In genomic region chr2:65553473-65553872, GRCm38 (mm10) we compare ENCODE assay signal across 29 mouse cellular contexts. TPM values are rescaled to one million over a fixed set of nuclear protein-coding genes. Genes with fewer than 3 reads are reported as not detected.
DNase-seq lines count a peak whose midpoint lies in the region; ATAC-seq and TF ChIP-seq lines count a peak whose summit lies in the region.
"Had no signal": no experiment of that assay in that cellular context is flagged by ENCODE, and none has a peak within 500 bp of the region (broad histone marks: within the 10 kb centered on the region; RNA-seq: fewer than 3 reads in every experiment).

No protein-coding gene starts in this region.

- WGBS in hindbrain, embryonic 14.5 days, result 85% methylated on average over 3 of the region's 3 CpGs
- 87% methylated on average over 3 of the region's 3 CpGs for WGBS in hindbrain, embryonic 16.5 days
- WGBS in liver, postnatal 0 days (ENCODE audit: insufficient replicate concordance), result 63% methylated on average over 3 of the region's 3 CpGs
- 62% methylated on average over 3 of the region's 3 CpGs for WGBS in liver, embryonic 12.5 days (ENCODE audit: insufficient replicate concordance)
- 58% methylated on average over 3 of the region's 3 CpGs for WGBS in stomach, postnatal 0 days

- no peak overlapping the region for H3K9ac ChIP-seq in hindbrain, embryonic 14.5 days
- H3K9ac ChIP-seq in hindbrain, embryonic 16.5 days (ENCODE audit: low read depth, low read length), result no peak overlapping the region
- 0 out of 2 replicates have a peak overlapping the region, but pooled peaks have one; percentile 11 for H3K9ac ChIP-seq in liver, postnatal 0 days (replicated peaks)
- no peak overlapping the region for H3K9ac ChIP-seq in liver, embryonic 12.5 days
- no peak overlapping the region for H3K9ac ChIP-seq in ES-Bruce4 (ENCODE audit: low read depth, poor library complexity, severe bottlenecking)
- no peak overlapping the region for H3K9ac ChIP-seq in stomach, postnatal 0 days (ENCODE audit: low read length)
- H3K9ac ChIP-seq: embryonic facial prominence, embryonic 13.5 days; forebrain, embryonic 12.5 days; forebrain, embryonic 15.5 days; heart, embryonic 13.5 days; intestine, embryonic 15.5 days had no signal

- H3K27ac ChIP-seq in hindbrain, embryonic 14.5 days, result peak overlapping the region; percentile 49; the same call in 1 of the 2 replicates
- no peak overlapping the region for H3K27ac ChIP-seq in hindbrain, embryonic 16.5 days (ENCODE audit: low read depth, low read length)
- peak overlapping the region; percentile 89 for H3K27ac ChIP-seq in liver, postnatal 0 days (ENCODE audit: low read depth)
- no peak overlapping the region for H3K27ac ChIP-seq in liver, embryonic 12.5 days
- H3K27ac ChIP-seq in ES-Bruce4 (ENCODE audit: insufficient read depth, low read length), result peak overlapping the region; percentile 44; the same call in 1 of the 2 replicates
- no peak overlapping the region for H3K27ac ChIP-seq in stomach, postnatal 0 days (replicated peaks)
- H3K27ac ChIP-seq: embryonic facial prominence, embryonic 10.5 days; embryonic facial prominence, embryonic 13.5 days; heart, adult 2 months; heart, embryonic 10.5 days; heart, embryonic 13.5 days; intestine, embryonic 15.5 days had no signal

- TF ChIP-seq EP300 in liver, postnatal 0 days (IDR thresholded peaks at IDR 0.05; ENCODE audit: low read depth), result no peak
- TF ChIP-seq EP300 in ES-Bruce4 (IDR thresholded peaks at IDR 0.05; ENCODE audit: insufficient read depth, low read depth, low read length), result no peak
- TF ChIP-seq EP300 in stomach, postnatal 0 days (optimal IDR thresholded peaks at IDR 0.05), result no peak

- H3K36me3 ChIP-seq in hindbrain, embryonic 14.5 days (replicated peaks; ENCODE audit: control insufficient read depth, insufficient read depth), result 0 out of 2 replicates have a peak, but pooled peaks cover 3% of the 10 kb centered on the region
- H3K36me3 ChIP-seq in hindbrain, embryonic 16.5 days (ENCODE audit: control insufficient read depth, insufficient read depth, low read length), result no peaks in the 10 kb centered on the region
- no peaks in the 10 kb centered on the region for H3K36me3 ChIP-seq in liver, postnatal 0 days (replicated peaks; ENCODE audit: insufficient read depth, low read length)
- no peaks in the 10 kb centered on the region for H3K36me3 ChIP-seq in liver, embryonic 12.5 days
- no peaks in the 10 kb centered on the region for H3K36me3 ChIP-seq in ES-Bruce4 (ENCODE audit: control insufficient read depth, insufficient read depth, low read length, poor library complexity, severe bottlenecking)
- H3K36me3 ChIP-seq in stomach, postnatal 0 days (ENCODE audit: control insufficient read depth, insufficient read depth, low read length), result no peaks in the 10 kb centered on the region
- H3K36me3 ChIP-seq: embryonic facial prominence, embryonic 10.5 days; embryonic facial prominence, embryonic 13.5 days; forebrain, embryonic 12.5 days; forebrain, embryonic 15.5 days; heart, embryonic 10.5 days; heart, embryonic 13.5 days; intestine, embryonic 15.5 days had no signal

- H3K4me2 ChIP-seq in hindbrain, embryonic 14.5 days (replicated peaks), result no peak overlapping the region
- no peak overlapping the region for H3K4me2 ChIP-seq in hindbrain, embryonic 16.5 days (ENCODE audit: low read length)
- peak overlapping the region; percentile 52 for H3K4me2 ChIP-seq in liver, postnatal 0 days (ENCODE audit: low read depth, low read length)
- no peak overlapping the region for H3K4me2 ChIP-seq in liver, embryonic 12.5 days
- no peak overlapping the region for H3K4me2 ChIP-seq in stomach, postnatal 0 days (replicated peaks; ENCODE audit: low read depth)
- H3K4me2 ChIP-seq: embryonic facial prominence, embryonic 13.5 days; forebrain, embryonic 12.5 days; forebrain, embryonic 15.5 days; heart, embryonic 13.5 days; intestine, embryonic 15.5 days had no signal

- no peak for DNase-seq in hindbrain, embryonic 14.5 days (ENCODE audit: low spot score)
- DNase-seq in liver, postnatal 0 days, result peak; percentile 57
- peak; percentile 22 for DNase-seq in stomach, postnatal 0 days (ENCODE audit: low spot score)
- DNase-seq: adrenal gland, adult 8-10 months; adrenal gland, postnatal 25 days; cerebellum, adult 11-12 months; cerebellum, adult 8-10 months; cerebellum, postnatal 10 days; cerebellum, postnatal 36 days; embryo, embryonic 11 days; gastrocnemius, postnatal 10 days; gastrocnemius, postnatal 36 days; heart, adult 2 months; heart, postnatal 14 days; heart, postnatal 4 days had no signal

- TF ChIP-seq POLR2A in ES-Bruce4 (IDR thresholded peaks at IDR 0.05; ENCODE audit: insufficient read depth, low read length), result no peak

- no peak overlapping the region for H3K4me3 ChIP-seq in hindbrain, embryonic 14.5 days (replicated peaks; ENCODE audit: low read length)
- no peak overlapping the region for H3K4me3 ChIP-seq in hindbrain, embryonic 16.5 days (ENCODE audit: low read length)
- no peak overlapping the region for H3K4me3 ChIP-seq in liver, postnatal 0 days (ENCODE audit: low read depth, low read length)
- no peak overlapping the region for H3K4me3 ChIP-seq in liver, embryonic 12.5 days
- no peak overlapping the region for H3K4me3 ChIP-seq in ES-Bruce4 (ENCODE audit: low read depth, low read length)
- no peak overlapping the region for H3K4me3 ChIP-seq in stomach, postnatal 0 days (ENCODE audit: low read depth, low read length)
- H3K4me3 ChIP-seq: embryonic facial prominence, embryonic 10.5 days; embryonic facial prominence, embryonic 13.5 days; erythroblast, embryonic 14.5 days; forebrain, embryonic 12.5 days; forebrain, embryonic 15.5 days; heart, adult 2 months; heart, embryonic 10.5 days; heart, embryonic 13.5 days; intestine, embryonic 15.5 days had no signal

- H3K27me3 ChIP-seq in hindbrain, embryonic 14.5 days (ENCODE audit: control insufficient read depth, insufficient read depth, low read length), result no peaks in the 10 kb centered on the region
- H3K27me3 ChIP-seq in hindbrain, embryonic 16.5 days (replicated peaks; ENCODE audit: control insufficient read depth, insufficient read depth, low read length), result no peaks in the 10 kb centered on the region
- H3K27me3 ChIP-seq in liver, postnatal 0 days (ENCODE audit: insufficient read depth, low read length), result no peaks in the 10 kb centered on the region
- H3K27me3 ChIP-seq in liver, embryonic 12.5 days (replicated peaks), result no peaks in the 10 kb centered on the region
- no peaks in the 10 kb centered on the region for H3K27me3 ChIP-seq in ES-Bruce4 (ENCODE audit: control insufficient read depth, insufficient read depth, low read length, poor library complexity, severe bottlenecking)
- H3K27me3 ChIP-seq in stomach, postnatal 0 days (ENCODE audit: control insufficient read depth, insufficient read depth, low read length), result no peaks in the 10 kb centered on the region
- H3K27me3 ChIP-seq: embryonic facial prominence, embryonic 13.5 days; forebrain, embryonic 12.5 days; forebrain, embryonic 15.5 days; heart, embryonic 13.5 days; intestine, embryonic 15.5 days had no signal

- H3K9me3 ChIP-seq in hindbrain, embryonic 14.5 days (ENCODE audit: control insufficient read depth, low read length), result no peaks in the 10 kb centered on the region
- H3K9me3 ChIP-seq in hindbrain, embryonic 16.5 days (ENCODE audit: control insufficient read depth, low read length), result no peaks in the 10 kb centered on the region
- no peaks in the 10 kb centered on the region for H3K9me3 ChIP-seq in liver, postnatal 0 days (ENCODE audit: low read length)
- no peaks in the 10 kb centered on the region for H3K9me3 ChIP-seq in liver, embryonic 12.5 days (replicated peaks)
- H3K9me3 ChIP-seq in ES-Bruce4 (replicated peaks; ENCODE audit: control insufficient read depth, insufficient read depth, low read length, poor library complexity, severe bottlenecking), result no peaks in the 10 kb centered on the region
- H3K9me3 ChIP-seq in stomach, postnatal 0 days (ENCODE audit: control insufficient read depth, low read length), result no peaks in the 10 kb centered on the region
- H3K9me3 ChIP-seq: embryonic facial prominence, embryonic 10.5 days; embryonic facial prominence, embryonic 13.5 days; forebrain, embryonic 12.5 days; forebrain, embryonic 15.5 days; heart, embryonic 10.5 days; heart, embryonic 13.5 days; intestine, embryonic 15.5 days had no signal

- no peak for ATAC-seq in hindbrain, embryonic 14.5 days (ENCODE audit: low FRiP score)
- no peak for ATAC-seq in hindbrain, embryonic 16.5 days
- peak; percentile 66 for ATAC-seq in liver, postnatal 0 days
- ATAC-seq in liver, embryonic 12.5 days, result no peak
- ATAC-seq in stomach, postnatal 0 days (ENCODE audit: low FRiP score, low TSS enrichment), result 0 out of 2 replicates have a peak, but pooled peaks have one; percentile 57
- ATAC-seq: activated CD4-positive, CD25-positive, alpha-beta regulatory T cell, adult 4 months; CD4-positive, CD25-positive, alpha-beta regulatory T cell, adult 4 months; forebrain, embryonic 15.5 days; intestine, embryonic 15.5 days had no signal

- TF ChIP-seq CTCF in liver, postnatal 0 days (IDR thresholded peaks at IDR 0.05; ENCODE audit: low read depth), result no peak
- no peak for TF ChIP-seq CTCF in ES-Bruce4 (IDR thresholded peaks at IDR 0.05; ENCODE audit: low read depth, low read length)
- TF ChIP-seq CTCF in stomach, postnatal 0 days (IDR thresholded peaks at IDR 0.05; ENCODE audit: low read depth), result no peak

- peaks cover 35% of the 10 kb centered on the region for H3K4me1 ChIP-seq in hindbrain, embryonic 14.5 days (replicated peaks; ENCODE audit: control insufficient read depth, insufficient read depth, low read length)
- peaks cover 8% of the 10 kb centered on the region for H3K4me1 ChIP-seq in hindbrain, embryonic 16.5 days (ENCODE audit: control insufficient read depth, insufficient read depth, low read depth, low read length)
- peaks cover 9% of the 10 kb centered on the region; the same call in 1 of the 2 replicates for H3K4me1 ChIP-seq in liver, postnatal 0 days (ENCODE audit: insufficient read depth)
- no peaks in the 10 kb centered on the region for H3K4me1 ChIP-seq in liver, embryonic 12.5 days
- peaks cover 2% of the 10 kb centered on the region for H3K4me1 ChIP-seq in ES-Bruce4 (ENCODE audit: control insufficient read depth, insufficient read depth, low read length)
- H3K4me1 ChIP-seq in stomach, postnatal 0 days (replicated peaks; ENCODE audit: control insufficient read depth, insufficient read depth), result no peaks in the 10 kb centered on the region
- H3K4me1 ChIP-seq: heart, embryonic 13.5 days; intestine, embryonic 15.5 days had no signal

RNA-seq across cellular contexts. Expression of gene Scn3a, which starts 14.0 kb away (rescaled TPM):
- 66.5 and 74.9 TPM in 2 replicates for polyA plus RNA-seq in hindbrain, embryonic 14.5 days (2014; fragmentation: Nextera tagmentation; extraction: Ambion mirVana)
- polyA plus RNA-seq in hindbrain, embryonic 16.5 days (2015; fragmentation: Nextera tagmentation; extraction: Ambion mirVana), result 38.0 and 45.4 TPM in 2 replicates
- polyA plus RNA-seq in liver, postnatal 0 days (2015; fragmentation: Nextera tagmentation; extraction: Ambion mirVana), result 0.05 and 0.12 TPM in 2 replicates
- polyA plus RNA-seq in liver, embryonic 12.5 days (2016; fragmentation: Nextera tagmentation; extraction: Ambion mirVana), result 0.02 TPM in 2 replicates
- polyA plus RNA-seq in ES-Bruce4 (2011; ENCODE audit: insufficient read depth, insufficient read length, low read depth, missing spikeins), result 0.55 and 0.61 TPM in 2 replicates
- 0.61 and 0.72 TPM in 2 replicates for polyA plus RNA-seq in stomach, postnatal 0 days (2015; fragmentation: Nextera tagmentation; extraction: Ambion mirVana)
- polyA plus RNA-seq: C2C12; erythroblast, embryonic 14.5 days had no signal

Comparison
In these comparisons a context has a peak if more than half of its experiments do, and no peak if none do; other contexts are left out.
1. ATAC-seq: peak in liver, postnatal 0 days (single experiment) and stomach, postnatal 0 days (single experiment); none in hindbrain, embryonic 14.5 days (single experiment), hindbrain, embryonic 16.5 days (single experiment) and liver, embryonic 12.5 days (single experiment).
2. H3K27ac ChIP-seq: peak in hindbrain, embryonic 14.5 days (single experiment), liver, postnatal 0 days (single experiment) and ES-Bruce4 (single experiment); none in hindbrain, embryonic 16.5 days (single experiment), liver, embryonic 12.5 days (single experiment) and stomach, postnatal 0 days (single experiment).
3. RNA of gene Scn3a, which starts 14.0 kb away (polyA plus RNA-seq): 66.5 to 74.9 TPM in hindbrain, embryonic 14.5 days and 38.0 to 45.4 TPM in hindbrain, embryonic 16.5 days; 0.61 to 0.72 TPM in stomach, postnatal 0 days, 0.55 to 0.61 TPM in ES-Bruce4, 0.05 to 0.12 TPM in liver, postnatal 0 days and 0.02 TPM in liver, embryonic 12.5 days; every median in the first group is over 10 times any median in the second.